Mouse (Mus musculus) ES-E14 (cell line): ENCODE measurements around the gene Pcnx4.

Experiments
- CHD2 ChIP-seq: IDR thresholded peaks from 2 replicates; pipeline ENCODE4 v1.6.1; 2014; ENCODE audit warnings: mild to moderate bottlenecking, low read depth, low read length, inconsistent platforms
- HCFC1 ChIP-seq: IDR thresholded peaks from 2 replicates; pipeline ENCODE4 v1.6.1; 2012; ENCODE audit warnings: low read length, inconsistent platforms, borderline replicate concordance; ENCODE audit not compliant: insufficient read depth
- MAFK ChIP-seq: IDR thresholded peaks from 2 replicates; pipeline ENCODE4 v1.6.1; 2014; ENCODE audit warnings: mild to moderate bottlenecking, low read depth, low read length, inconsistent platforms; ENCODE audit not compliant: insufficient read depth

- no peak for TF ChIP-seq MAFK
- TF ChIP-seq HCFC1: no peak
- no peak for TF ChIP-seq CHD2
Measured at GRCm38 (mm10) chr12:72538571-72538970, 2.4 kb downstream of the Pcnx4 start.
